Mouse (Mus musculus) cerebellum, postnatal 10 days (tissue): Measurements from ENCODE around the gene Rbfox1.

Source experiments
- DNase-seq, 2 experiments: peaks; one replicate each; pipeline ENCODE4 v3.0.0; 2021; ENCODE audit warnings: mixed read lengths in 2 of 2

Gene Rbfox1

GRCm38 (mm10) chr16:7159827-7160217 is 1274.7 kb downstream of the Rbfox1 start:
- no peak for DNase-seq

DNA sequence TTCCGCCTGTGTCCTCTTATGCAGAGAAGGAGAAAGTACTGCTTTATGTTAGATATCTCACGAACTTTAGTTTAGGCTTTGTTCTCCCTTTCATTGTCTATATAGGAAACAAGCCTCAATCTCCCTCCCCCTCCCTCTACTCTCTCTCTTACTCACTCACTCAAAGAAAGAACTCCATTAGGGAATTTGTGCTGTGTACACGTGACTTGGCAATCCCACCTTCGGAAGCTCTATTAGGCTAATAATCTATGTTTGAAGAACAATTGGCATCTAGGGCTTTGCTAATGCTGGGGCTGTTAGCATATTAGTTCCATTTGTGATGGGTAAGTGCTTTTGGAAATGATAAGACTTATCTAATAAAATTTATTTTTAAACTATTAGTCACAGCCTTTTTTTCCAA is 1277.0 kb downstream of the Rbfox1 start:
- DNase-seq, result no peak

GRCm38 (mm10) chr16:7163688-7164087 is 1278.5 kb downstream of the Rbfox1 start:
- no peak for DNase-seq

- DNase-seq, result no peak
These were observed 1279.1 kb downstream of the Rbfox1 start for GRCm38 (mm10) chr16:7164153-7164737.

DNA sequence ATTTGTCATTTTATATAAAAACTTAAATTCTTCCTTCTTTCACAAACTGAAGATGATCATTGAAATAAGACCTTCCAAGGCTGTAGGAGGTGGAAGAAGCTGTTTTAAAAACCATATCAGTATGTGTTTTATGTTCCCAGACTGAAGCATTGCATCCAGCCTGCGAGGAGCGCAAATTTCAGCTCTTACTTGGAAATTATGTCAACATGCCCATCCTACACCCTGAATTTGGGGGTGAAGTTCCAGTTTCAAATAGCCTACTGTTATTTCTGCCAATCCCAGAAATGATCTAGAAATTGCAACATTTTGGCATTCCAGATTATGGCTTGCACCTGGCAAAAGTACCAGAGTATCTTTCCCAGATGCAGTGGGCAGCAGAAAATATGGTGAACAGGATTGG is 1290.8 kb downstream of the Rbfox1 start:
- DNase-seq, result no peak

GRCm38 (mm10) chr16:7187788-7188187 is 1302.6 kb downstream of the Rbfox1 start:
- DNase-seq, result peak; percentile 93 to 94

DNA sequence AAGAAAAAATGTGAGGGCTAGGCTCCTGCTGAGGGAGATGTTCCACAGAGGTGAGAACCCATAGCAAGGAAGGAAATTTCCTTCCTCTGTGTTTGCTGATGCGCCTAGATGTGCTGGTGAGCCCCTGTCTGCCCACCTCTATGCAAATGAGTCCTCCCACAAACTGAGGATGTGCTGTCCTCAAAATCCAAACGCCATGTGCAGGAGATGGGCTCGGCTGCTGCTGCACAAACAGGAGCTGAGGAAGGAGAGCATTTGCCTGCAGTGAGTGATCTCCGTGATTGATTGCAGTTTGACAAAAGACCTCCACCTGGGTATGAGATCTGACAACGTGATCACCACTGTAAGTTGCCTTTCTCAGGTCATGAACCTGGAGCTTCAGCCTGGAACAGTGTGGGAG is 1308.4 kb downstream of the Rbfox1 start:
- no peak for DNase-seq

- no peak for DNase-seq
These were observed 1312.8 kb downstream of the Rbfox1 start for GRCm38 (mm10) chr16:7197953-7198352.

DNA sequence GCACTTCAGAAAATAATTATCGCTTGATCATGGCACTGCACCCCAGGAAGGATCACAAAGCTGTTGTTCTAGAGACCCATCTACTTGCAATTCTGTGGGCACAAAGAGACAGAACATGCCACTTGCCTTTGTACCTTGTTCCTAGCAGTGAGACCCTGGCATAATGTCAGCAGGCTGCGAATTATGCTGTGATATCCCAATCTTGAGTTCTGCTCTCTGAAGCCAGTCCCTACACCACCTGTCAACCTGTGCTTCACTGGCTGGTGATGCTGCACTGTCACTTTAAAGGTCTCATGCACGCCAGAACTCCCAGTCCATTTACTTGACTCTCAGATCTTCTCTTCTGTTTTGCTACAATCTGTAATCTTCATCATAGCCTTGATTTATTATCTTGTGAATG is 1315.1 kb downstream of the Rbfox1 start:
- peak; percentile 50 to 59 for DNase-seq

GRCm38 (mm10) chr16:7201816-7202215 is 1316.7 kb downstream of the Rbfox1 start:
- no peak for DNase-seq

GRCm38 (mm10) chr16:7206116-7206900 is 1321.2 kb downstream of the Rbfox1 start:
- DNase-seq, result no peak

DNA sequence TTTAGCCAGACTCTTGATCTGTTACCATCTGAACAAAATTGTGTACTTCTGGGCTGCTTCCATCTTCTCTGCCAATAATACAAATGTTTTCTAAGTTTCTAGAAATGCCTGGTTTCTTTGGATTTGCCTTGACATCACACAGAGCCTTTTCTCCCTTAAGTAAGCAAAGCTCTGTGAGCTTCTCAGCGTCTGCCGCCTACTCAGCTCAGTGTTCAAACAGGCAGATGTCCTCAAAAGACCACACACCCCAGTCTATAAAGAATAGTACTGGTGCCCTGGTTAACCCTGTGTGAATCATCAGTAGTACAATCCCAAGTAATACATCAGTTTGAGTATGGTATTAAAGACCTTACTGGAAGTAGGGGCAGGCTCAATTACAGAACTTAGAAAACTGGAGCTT is 1322.4 kb downstream of the Rbfox1 start:
- no peak for DNase-seq

DNA sequence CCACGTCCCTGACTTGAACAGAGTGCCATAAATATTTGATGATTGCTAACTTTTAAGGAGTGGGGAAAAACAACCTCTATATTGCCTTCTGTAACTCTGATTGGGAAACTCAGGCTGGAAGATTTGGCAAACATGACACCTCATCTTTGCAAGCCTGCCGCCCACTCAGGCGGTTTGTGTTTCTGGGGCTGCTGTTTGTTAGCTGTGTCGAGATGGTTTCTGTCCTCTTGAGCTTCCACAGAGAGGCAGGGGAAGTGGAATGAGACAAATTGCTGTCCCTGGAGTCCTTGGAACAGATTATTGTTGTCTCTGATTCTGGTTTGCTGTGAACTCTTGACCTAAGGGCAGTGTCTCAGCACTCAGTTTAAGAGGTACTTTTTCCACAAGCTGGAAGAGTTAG is 1327.6 kb downstream of the Rbfox1 start:
- no peak for DNase-seq

DNA sequence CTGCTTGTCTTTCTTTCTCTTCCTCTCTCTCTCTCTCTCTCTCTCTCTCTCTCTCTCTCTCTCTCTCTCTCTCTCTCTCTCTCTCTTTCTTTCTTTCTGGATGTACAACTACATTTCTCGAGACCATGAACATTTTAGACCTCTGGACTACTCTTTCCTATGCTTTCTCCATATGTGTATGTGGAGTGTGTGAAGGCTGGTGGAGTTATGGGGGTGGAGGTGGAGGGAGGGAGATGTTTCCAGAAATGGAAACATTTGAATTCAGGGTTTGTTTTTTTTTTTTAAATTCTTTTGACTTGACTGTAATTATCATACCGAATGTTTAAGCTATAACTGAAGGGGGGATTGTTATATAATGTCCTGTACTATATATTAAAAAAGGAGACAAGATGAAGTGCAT is 1338.1 kb downstream of the Rbfox1 start:
- no peak for DNase-seq

- DNase-seq, result peak; percentile 90 to 96
These were observed 1340.8 kb downstream of the Rbfox1 start for GRCm38 (mm10) chr16:7226000-7226399.

GRCm38 (mm10) chr16:7228246-7228645 is 1343.1 kb downstream of the Rbfox1 start:
- DNase-seq, result peak; percentile 60 to 69

GRCm38 (mm10) chr16:7229232-7229631 is 1344.1 kb downstream of the Rbfox1 start:
- peak in 1 of 2 experiments; percentile 25 for DNase-seq

DNA sequence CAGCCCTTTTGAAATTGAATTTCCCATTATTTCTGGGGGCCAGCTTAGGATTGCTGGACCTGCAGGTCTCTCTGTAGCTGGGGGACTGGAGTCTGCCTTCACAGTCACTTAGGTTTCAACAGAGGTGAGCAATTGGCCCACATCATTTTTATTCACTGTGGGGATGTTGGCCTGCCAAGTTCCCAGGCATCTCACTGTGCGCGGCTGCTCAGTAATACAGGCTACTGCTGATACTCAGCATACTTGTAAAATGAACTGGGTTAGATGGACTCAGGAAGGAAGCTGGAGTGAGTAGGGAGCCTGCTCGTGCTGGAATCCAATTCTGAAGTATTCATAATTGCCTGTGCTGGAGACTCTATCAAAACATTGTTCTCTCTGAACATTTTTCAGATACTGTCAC is 1356.5 kb downstream of the Rbfox1 start:
- peak; percentile 62 to 74 for DNase-seq

DNA sequence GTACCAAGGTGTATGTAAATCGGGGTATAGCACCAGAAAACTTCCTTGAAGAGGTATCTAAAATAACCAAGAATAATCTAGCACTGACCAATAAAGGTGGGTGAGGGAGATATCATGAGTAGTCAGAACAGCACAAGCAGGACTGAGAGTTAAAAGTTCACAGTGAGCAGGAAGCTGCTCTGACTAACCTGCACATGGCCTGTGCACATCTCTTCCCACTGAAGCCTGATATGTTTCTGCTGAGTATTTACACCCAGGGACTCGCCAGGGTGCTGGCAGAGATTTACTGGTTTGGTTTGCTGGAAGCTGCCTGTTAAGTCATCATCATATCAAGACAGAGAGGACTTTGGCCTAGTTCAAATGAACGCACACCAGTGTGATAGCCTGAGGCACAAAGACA is 1357.3 kb downstream of the Rbfox1 start:
- no peak for DNase-seq

GRCm38 (mm10) chr16:7244382-7244781 is 1359.2 kb downstream of the Rbfox1 start:
- DNase-seq, result no peak

DNA sequence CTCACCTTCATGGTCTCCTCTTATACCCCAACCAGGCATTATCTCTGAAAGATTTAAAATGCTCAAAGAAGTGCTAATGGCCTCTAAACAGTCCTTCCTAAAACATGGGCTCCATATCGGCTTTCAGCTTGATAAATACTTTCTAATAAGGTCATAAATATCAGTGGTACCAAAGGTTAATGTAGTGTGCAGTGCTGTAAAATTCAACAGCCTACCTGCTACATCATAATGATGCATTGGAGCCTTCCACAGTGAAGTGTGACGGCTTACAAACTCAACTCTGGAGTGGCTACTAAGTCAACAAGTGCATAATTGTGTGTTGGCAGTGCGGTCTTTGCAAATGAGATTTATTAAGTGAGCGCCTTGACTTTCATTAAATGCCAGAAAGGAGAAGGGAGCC is 1366.5 kb downstream of the Rbfox1 start:
- DNase-seq, result no peak

DNA sequence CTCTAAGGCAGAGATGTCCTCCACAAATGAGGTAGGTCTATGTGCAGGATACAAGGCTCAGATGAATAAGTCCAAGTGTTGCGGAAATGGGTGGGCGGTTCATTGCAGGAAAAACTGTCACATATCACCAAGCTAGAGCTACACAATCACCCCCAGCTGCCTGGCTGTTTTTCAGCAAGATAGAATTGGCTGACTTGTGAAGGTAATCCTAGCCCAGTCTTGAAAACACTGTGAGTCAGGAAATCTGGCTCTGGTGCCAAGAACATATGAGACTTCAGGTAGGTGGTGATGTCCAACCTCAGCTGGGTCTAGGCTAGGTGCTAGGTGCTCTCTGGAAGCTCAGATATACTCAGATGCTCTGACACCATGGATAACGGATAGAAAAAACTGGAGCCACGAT is 1372.2 kb downstream of the Rbfox1 start:
- DNase-seq, result peak; percentile 13 to 15

GRCm38 (mm10) chr16:7263261-7263660 is 1378.1 kb downstream of the Rbfox1 start:
- DNase-seq, result no peak

- DNase-seq, result peak in 1 of 2 experiments; percentile 16
These were observed 1380.6 kb downstream of the Rbfox1 start for GRCm38 (mm10) chr16:7265715-7266114.

GRCm38 (mm10) chr16:7275501-7275900 is 1390.3 kb downstream of the Rbfox1 start:
- no peak for DNase-seq
